Mouse (Mus musculus) hematopoietic stem cell, adult 5-6 weeks (primary cell): ENCODE data around the gene Smarcd3. TPM values are rescaled to one million over a fixed set of nuclear protein-coding genes. Genes with fewer than 3 reads are reported as not detected.
"Not testable (repeated sequence)": the region's sequence is repeated elsewhere in the genome, so short reads cannot be mapped to it uniquely, and the experiment has no call there.

Experiments used
- ATAC-seq, 2 experiments: fragments of 125-278 bp in 1 of 2; replicated peaks in 1 of 2; 2 replicates each; pipeline ENCODE4 v1.8.0; 2016 to 2017; ENCODE audit warnings: inconsistent platforms in 2 of 2, mild to moderate bottlenecking in 2 of 2, moderate number of reproducible peaks in 2 of 2, low read depth in 1 of 2, moderate TSS enrichment in 1 of 2; ENCODE audit not compliant: low FRiP score in 2 of 2, poor library complexity in 2 of 2, severe bottlenecking in 2 of 2, insufficient read depth in 1 of 2, low TSS enrichment in 1 of 2
- total RNA-seq: library from RNA; stranded (forward); fragments of 172-1452, 232-1000 nt; gene quantifications from 2 replicates; pipeline ENCODE4 v1.2.3, GENCODE M21; 2017

Gene Smarcd3
- total RNA-seq, 1 experiment from 2014 or later = 0.40 TPM

- peak; percentile 10 to 15; a peak in 2 of 4 replicates for ATAC-seq
Observed at GRCm38 (mm10) chr5:24591268-24591721, 32.9 kb downstream of the Smarcd3 start.

- no peak for ATAC-seq
Observed at GRCm38 (mm10) chr5:24589511-24590500, 34.4 kb downstream of the Smarcd3 start.

- ATAC-seq = no peak
Observed at GRCm38 (mm10) chr5:24587200-24587577, 37.0 kb downstream of the Smarcd3 start.

GRCm38 (mm10) chr5:24586547-24587199 is 37.5 kb downstream of the Smarcd3 start, which contains the start of gene Chpf2:
Chpf2 (plus strand) TSS chr5:24586741.
- ATAC-seq = peak; percentile 93 to 96

- ATAC-seq = 0 out of 4 replicates have a peak, but pooled peaks of 1 of the 2 experiments have one; percentile 34
Observed at GRCm38 (mm10) chr5:24586106-24586505, 38.1 kb downstream of the Smarcd3 start.

GRCm38 (mm10) chr5:24578109-24578963 is 45.9 kb downstream of the Smarcd3 start:
- ATAC-seq = no peak

GRCm38 (mm10) chr5:24577183-24577929 is 46.9 kb downstream of the Smarcd3 start, which contains the start of gene Abcf2:
Abcf2 (minus strand) TSS chr5:24577467.
- peak; percentile 92 to 95 for ATAC-seq

GRCm38 (mm10) chr5:24576801-24577182 is 47.4 kb downstream of the Smarcd3 start:
- ATAC-seq = peak in 1 of 2 experiments; percentile 8; a peak in 2 of 4 replicates

GRCm38 (mm10) chr5:24575948-24576347 is 48.3 kb downstream of the Smarcd3 start:
- no peak for ATAC-seq

GRCm38 (mm10) chr5:24556709-24557108 is 67.5 kb downstream of the Smarcd3 start, which contains the start of gene 4931409K22Rik:
4931409K22Rik (minus strand) TSS chr5:24556809.
- no peak for ATAC-seq

GRCm38 (mm10) chr5:24555335-24555734 is 68.9 kb downstream of the Smarcd3 start:
- not testable (repeated sequence) for ATAC-seq

GRCm38 (mm10) chr5:24553621-24554244 is 70.5 kb downstream of the Smarcd3 start:
- no peak for ATAC-seq

GRCm38 (mm10) chr5:24551317-24551688 is 72.9 kb downstream of the Smarcd3 start:
- ATAC-seq = no peak

GRCm38 (mm10) chr5:24550598-24551316 is 73.5 kb downstream of the Smarcd3 start:
- ATAC-seq = no peak; a peak in 1 of 4 replicates

- ATAC-seq = no peak
Observed at GRCm38 (mm10) chr5:24542643-24543042, 81.6 kb downstream of the Smarcd3 start.
